Mouse (Mus musculus) right cerebral cortex, adult 18-20 months (tissue): ENCODE measurements around the gene Pi16.

Experiments used
- DNase-seq: peaks from one replicate; pipeline ENCODE4 v3.0.0; 2022; ENCODE audit warnings: mixed read lengths

Gene Pi16

GRCm38 (mm10) chr17:29358928-29359327, 41.4 kb downstream of the Pi16 start:
- DNase-seq = no peak

- DNase-seq = no peak
Observed at GRCm38 (mm10) chr17:29360761-29361221, 43.3 kb downstream of the Pi16 start, which contains the start of gene Fgd2. Gene Fgd2 (plus strand): TSS chr17:29360914.

- no peak for DNase-seq
Observed at GRCm38 (mm10) chr17:29361982-29362691, 44.7 kb downstream of the Pi16 start.

GRCm38 (mm10) chr17:29363109-29363508, 45.6 kb downstream of the Pi16 start:
- DNase-seq = no peak

- DNase-seq = no peak
Observed at GRCm38 (mm10) chr17:29365105-29365621, 47.7 kb downstream of the Pi16 start.

- no peak for DNase-seq
Observed at GRCm38 (mm10) chr17:29368726-29369125, 51.2 kb downstream of the Pi16 start.

- peak; percentile 88 for DNase-seq
Observed at GRCm38 (mm10) chr17:29370984-29371723, 53.7 kb downstream of the Pi16 start.

- no peak for DNase-seq
Observed at GRCm38 (mm10) chr17:29375871-29376270, 58.4 kb downstream of the Pi16 start.

- no peak for DNase-seq
Observed at GRCm38 (mm10) chr17:29378056-29378455, 60.6 kb downstream of the Pi16 start.
